Comparison of ENCODE assay signal across 16 mouse cellular contexts in the genomic region with DNA sequence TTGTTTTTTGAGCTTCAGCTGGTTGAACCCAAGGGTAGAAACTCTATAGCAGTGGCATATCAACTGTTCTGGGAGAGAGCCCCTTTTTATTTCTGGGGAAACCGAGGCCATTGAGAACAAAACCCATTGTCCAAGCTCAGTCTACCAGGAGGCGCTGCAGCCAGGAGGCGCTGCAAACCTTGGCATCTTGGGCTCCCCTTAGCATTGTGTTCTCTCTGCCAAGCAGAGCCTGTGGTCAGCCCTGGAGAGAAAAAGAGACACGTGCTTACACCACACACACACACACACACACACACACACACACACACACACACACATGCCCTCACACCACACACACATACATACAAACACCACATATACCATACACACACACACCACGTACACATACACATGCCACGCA. TPM values are rescaled to one million over a fixed set of nuclear protein-coding genes. Genes with fewer than 3 reads are reported as not detected.
DNase-seq lines count a peak whose midpoint lies in the region; ATAC-seq and TF ChIP-seq lines count a peak whose summit lies in the region.
"Had no signal": no experiment of that assay in that cellular context is flagged by ENCODE, and none has a peak within 500 bp of the region (broad histone marks: within the 10 kb centered on the region; RNA-seq: fewer than 3 reads in every experiment).

No protein-coding gene starts in this region.

- 69% methylated on average over 6 of the region's 6 CpGs for WGBS in cerebellum, adult 2 months
- 92% methylated on average over 6 of the region's 6 CpGs for WGBS in heart, embryonic 13.5 days
- 92% methylated on average over 6 of the region's 6 CpGs for WGBS in kidney, postnatal 0 days
- 92% methylated on average over 6 of the region's 6 CpGs for WGBS in spleen, adult 2 months

- TF ChIP-seq CTCF in cerebellum, adult 2 months (IDR thresholded peaks at IDR 0.05; ENCODE audit: borderline replicate concordance, insufficient read depth, low read depth, low read length), result peak; percentile 6; the same call in 1 of the 2 replicates
- peak; percentile 19; the same call in 1 of the 2 replicates for TF ChIP-seq CTCF in kidney, postnatal 0 days (IDR thresholded peaks at IDR 0.05; ENCODE audit: low read depth)
- TF ChIP-seq CTCF in spleen, adult 2 months (IDR thresholded peaks at IDR 0.05; ENCODE audit: extremely low read depth, insufficient read depth, insufficient read length, insufficient replicate concordance), result no peak

- no peak overlapping the region for H3K9ac ChIP-seq in heart, embryonic 13.5 days
- no peak overlapping the region for H3K9ac ChIP-seq in kidney, postnatal 0 days (ENCODE audit: low read depth, low read length)
- H3K9ac ChIP-seq: hindbrain, embryonic 12.5 days; neural tube, embryonic 13.5 days had no signal

- peak in 1 of 2 experiments; percentile 42 for DNase-seq in cerebellum, adult 2 months
- DNase-seq in cerebellum, adult 11 months, result no peak
- no peak for DNase-seq in heart, postnatal 36 days
- no peak for DNase-seq in kidney, postnatal 0 days (ENCODE audit: low spot score)
- DNase-seq in kidney, adult 18-20 months, result no peak
- DNase-seq in spleen, adult 2 months (ENCODE audit: low read depth in 1 of 2, low spot score in 2 of 2), result no peak
- DNase-seq in spleen, postnatal 14 days (ENCODE audit: low spot score in 2 of 2), result no peak
- DNase-seq: embryo, embryonic 11 days; right cerebral cortex, postnatal 25 days; thymus, adult 18-20 months had no signal

- no peak overlapping the region for H3K4me3 ChIP-seq in cerebellum, adult 2 months (replicated peaks; ENCODE audit: insufficient read depth, low read depth, low read length)
- H3K4me3 ChIP-seq in heart, embryonic 13.5 days, result no peak overlapping the region
- H3K4me3 ChIP-seq in kidney, postnatal 0 days (replicated peaks; ENCODE audit: low read depth, low read length), result no peak overlapping the region
- H3K4me3 ChIP-seq in spleen, adult 2 months (ENCODE audit: extremely low read depth, insufficient read depth, insufficient read length), result no peak overlapping the region
- H3K4me3 ChIP-seq: hindbrain, embryonic 12.5 days; midbrain, embryonic 10.5 days; neural tube, embryonic 13.5 days had no signal

- TF ChIP-seq POLR2A in cerebellum, adult 2 months (IDR thresholded peaks at IDR 0.05; ENCODE audit: borderline replicate concordance, insufficient read depth, low read length), result no peak
- no peak for TF ChIP-seq POLR2A in spleen, adult 2 months (IDR thresholded peaks at IDR 0.05; ENCODE audit: low read depth, low read length)

- peak overlapping the region; percentile 84 for H3K27ac ChIP-seq in cerebellum, adult 2 months (ENCODE audit: insufficient read depth, low read length)
- H3K27ac ChIP-seq in heart, embryonic 13.5 days (replicated peaks), result peak overlapping the region; percentile 61
- H3K27ac ChIP-seq in kidney, postnatal 0 days, result peak overlapping the region; percentile 83
- H3K27ac ChIP-seq in spleen, adult 2 months (ENCODE audit: insufficient read depth, low read length), result peak overlapping the region; percentile 49
- H3K27ac ChIP-seq: hindbrain, embryonic 12.5 days; midbrain, embryonic 10.5 days; neural tube, embryonic 13.5 days had no signal

- intact Hi-C loops in heart, postnatal 36 days (cut with DNase I), result loop anchor here (2.0 to 5.0 kb wide), 2 partner anchors 23 to 113 kb away; no protein-coding TSS in a partner anchor

- H3K27me3 ChIP-seq in cerebellum, adult 2 months (ENCODE audit: control insufficient read depth, insufficient read depth, low read length), result no peaks in the 10 kb centered on the region
- no peaks in the 10 kb centered on the region for H3K27me3 ChIP-seq in heart, embryonic 13.5 days (replicated peaks)
- H3K27me3 ChIP-seq in kidney, postnatal 0 days (ENCODE audit: insufficient read depth, low read length), result no peaks in the 10 kb centered on the region
- no peaks in the 10 kb centered on the region for H3K27me3 ChIP-seq in spleen, adult 2 months (ENCODE audit: control insufficient read depth, insufficient read depth, low read length)
- H3K27me3 ChIP-seq: hindbrain, embryonic 12.5 days; neural tube, embryonic 13.5 days had no signal

- H3K4me2 ChIP-seq in heart, embryonic 13.5 days, result no peak overlapping the region
- H3K4me2 ChIP-seq in kidney, postnatal 0 days (ENCODE audit: low read length), result no peak overlapping the region
- H3K4me2 ChIP-seq: hindbrain, embryonic 12.5 days; neural tube, embryonic 13.5 days had no signal

- peaks cover 53% of the 10 kb centered on the region for H3K4me1 ChIP-seq in cerebellum, adult 2 months (ENCODE audit: control insufficient read depth, insufficient read depth, low read length)
- H3K4me1 ChIP-seq in heart, embryonic 13.5 days, result peaks cover 28% of the 10 kb centered on the region
- H3K4me1 ChIP-seq in kidney, postnatal 0 days (replicated peaks; ENCODE audit: insufficient read depth, low read length), result peaks cover 15% of the 10 kb centered on the region; the same call in 1 of the 2 replicates
- peaks cover 21% of the 10 kb centered on the region; the same call in 1 of the 2 replicates for H3K4me1 ChIP-seq in spleen, adult 2 months (ENCODE audit: control insufficient read depth, insufficient read depth, insufficient read length)
- H3K4me1 ChIP-seq: hindbrain, embryonic 12.5 days; midbrain, embryonic 10.5 days; neural tube, embryonic 13.5 days had no signal

- H3K9me3 ChIP-seq in heart, embryonic 13.5 days, result no peaks in the 10 kb centered on the region
- H3K9me3 ChIP-seq in kidney, postnatal 0 days (replicated peaks; ENCODE audit: low read length), result no peaks in the 10 kb centered on the region
- H3K9me3 ChIP-seq: hindbrain, embryonic 12.5 days; midbrain, embryonic 10.5 days; neural tube, embryonic 13.5 days had no signal

- H3K36me3 ChIP-seq in heart, embryonic 13.5 days, result peaks cover 78% of the 10 kb centered on the region
- H3K36me3 ChIP-seq in kidney, postnatal 0 days (ENCODE audit: insufficient read depth, low read length), result peaks cover 23% of the 10 kb centered on the region
- H3K36me3 ChIP-seq in spleen, adult 2 months (ENCODE audit: control insufficient read depth, insufficient read depth, low read length), result peaks cover 1% of the 10 kb centered on the region

- ATAC-seq in heart, embryonic 13.5 days (ENCODE audit: extremely low read depth, insufficient number of reproducible peaks, low FRiP score, low TSS enrichment), result no peak
- no peak for ATAC-seq in kidney, postnatal 0 days (replicated peaks; ENCODE audit: low FRiP score, low read depth)
- ATAC-seq: forebrain, embryonic 14.5 days; intestine, embryonic 16.5 days had no signal

RNA-seq across cellular contexts. Expression of a gene that starts 42.7 kb away (rescaled TPM):
- 99.8 and 105 TPM in 2 replicates for polyA plus RNA-seq in cerebellum, adult 2 months (2012; rRNA removed)
- 187 and 228 TPM in 2 replicates for polyA plus RNA-seq in heart, embryonic 13.5 days (2015; fragmentation: Nextera tagmentation; extraction: Ambion mirVana)
- 10 to 100 TPM; 58.6 to 68.7 TPM for total RNA-seq in heart, postnatal 36 days (2021)
- 459 and 492 TPM in 2 replicates for polyA plus RNA-seq in kidney, postnatal 0 days (2015; fragmentation: Nextera tagmentation; extraction: Ambion mirVana)
- 150 and 192 TPM in 2 replicates for polyA plus RNA-seq in spleen, adult 2 months (2012; rRNA removed)

RNA-seq across cellular contexts. Expression of a gene that starts 58.4 kb away (rescaled TPM):
- polyA plus RNA-seq in cerebellum, adult 2 months (2012; rRNA removed), result 62.5 and 67.1 TPM in 2 replicates
- 32.8 and 33.1 TPM in 2 replicates for polyA plus RNA-seq in heart, embryonic 13.5 days (2015; fragmentation: Nextera tagmentation; extraction: Ambion mirVana)
- total RNA-seq in heart, postnatal 36 days (2021), result 100 to 1,000 TPM in 1 of 2 experiments, 10 to 100 TPM in 1; 49.6 to 105 TPM
- polyA plus RNA-seq in kidney, postnatal 0 days (2015; fragmentation: Nextera tagmentation; extraction: Ambion mirVana), result 28.3 and 31.5 TPM in 2 replicates
- 44.3 and 55.8 TPM in 2 replicates for polyA plus RNA-seq in spleen, adult 2 months (2012; rRNA removed)

RNA-seq across cellular contexts. Expression of a gene that starts 59.0 kb away (rescaled TPM):
- 137 and 148 TPM in 2 replicates for polyA plus RNA-seq in cerebellum, adult 2 months (2012; rRNA removed)
- 103 and 121 TPM in 2 replicates for polyA plus RNA-seq in heart, embryonic 13.5 days (2015; fragmentation: Nextera tagmentation; extraction: Ambion mirVana)
- 10 to 100 TPM; 47.5 to 56.2 TPM for total RNA-seq in heart, postnatal 36 days (2021)
- 103 and 107 TPM in 2 replicates for polyA plus RNA-seq in kidney, postnatal 0 days (2015; fragmentation: Nextera tagmentation; extraction: Ambion mirVana)
- 39.2 and 47.4 TPM in 2 replicates for polyA plus RNA-seq in spleen, adult 2 months (2012; rRNA removed)
